Mouse (Mus musculus): ENCODE measurements around the gene Jak1.

The Jak1 gene

GRCm38 (mm10) chr4:101264741-101265513 is at the start of gene Jak1:
Gene Jak1 (minus strand): TSS chr4:101265282.
- peak; percentile 98 for DNase-seq (ENCODE audit: low spot score)

- no peak for DNase-seq (ENCODE audit: low spot score)
Observed at GRCm38 (mm10) chr4:101312055-101312454, 47.0 kb upstream of the Jak1 start.

GRCm38 (mm10) chr4:101308166-101308565 is 43.1 kb upstream of the Jak1 start:
- DNase-seq (ENCODE audit: low spot score), result no peak

GRCm38 (mm10) chr4:101307286-101307685 is 42.2 kb upstream of the Jak1 start:
- DNase-seq (ENCODE audit: low spot score), result no peak

- DNase-seq (ENCODE audit: low spot score), result peak; percentile 17
Observed at GRCm38 (mm10) chr4:101306132-101306915, 41.2 kb upstream of the Jak1 start.

- no peak for DNase-seq (ENCODE audit: low spot score)
Observed at GRCm38 (mm10) chr4:101305126-101305525, 40.0 kb upstream of the Jak1 start.

GRCm38 (mm10) chr4:101304114-101304513 is 39.0 kb upstream of the Jak1 start:
- DNase-seq (ENCODE audit: low spot score), result no peak

- no peak for DNase-seq (ENCODE audit: low spot score)
Observed at GRCm38 (mm10) chr4:101300392-101300910, 35.4 kb upstream of the Jak1 start.

- no peak for DNase-seq (ENCODE audit: low spot score)
Observed at GRCm38 (mm10) chr4:101298311-101298990, 33.4 kb upstream of the Jak1 start.

- no peak for DNase-seq (ENCODE audit: low spot score)
Observed at GRCm38 (mm10) chr4:101296836-101297235, 31.8 kb upstream of the Jak1 start.

GRCm38 (mm10) chr4:101295788-101296187 is 30.7 kb upstream of the Jak1 start:
- DNase-seq (ENCODE audit: low spot score), result no peak

- DNase-seq (ENCODE audit: low spot score), result no peak
Observed at GRCm38 (mm10) chr4:101293661-101294060, 28.6 kb upstream of the Jak1 start.

GRCm38 (mm10) chr4:101292736-101293541 is 27.9 kb upstream of the Jak1 start:
- DNase-seq (ENCODE audit: low spot score), result peak; percentile 44

GRCm38 (mm10) chr4:101292028-101292735 is 27.1 kb upstream of the Jak1 start:
- peak; percentile 85 for DNase-seq (ENCODE audit: low spot score)

GRCm38 (mm10) chr4:101288292-101288691 is 23.2 kb upstream of the Jak1 start:
- DNase-seq (ENCODE audit: low spot score), result no peak

GRCm38 (mm10) chr4:101286562-101286961 is 21.5 kb upstream of the Jak1 start:
- DNase-seq (ENCODE audit: low spot score), result no peak

GRCm38 (mm10) chr4:101285906-101286432 is 20.9 kb upstream of the Jak1 start:
- DNase-seq (ENCODE audit: low spot score), result no peak

GRCm38 (mm10) chr4:101283938-101284337 is 18.9 kb upstream of the Jak1 start:
- no peak for DNase-seq (ENCODE audit: low spot score)

GRCm38 (mm10) chr4:101282237-101282636 is 17.2 kb upstream of the Jak1 start:
- DNase-seq (ENCODE audit: low spot score), result no peak

- DNase-seq (ENCODE audit: low spot score), result no peak
Observed at GRCm38 (mm10) chr4:101280119-101280518, 15.0 kb upstream of the Jak1 start.

Measured in layer of hippocampus, adult 11-12 months (tissue).